Mouse (Mus musculus): Measurements from ENCODE around the gene Cdon.

Gene Cdon

DNA sequence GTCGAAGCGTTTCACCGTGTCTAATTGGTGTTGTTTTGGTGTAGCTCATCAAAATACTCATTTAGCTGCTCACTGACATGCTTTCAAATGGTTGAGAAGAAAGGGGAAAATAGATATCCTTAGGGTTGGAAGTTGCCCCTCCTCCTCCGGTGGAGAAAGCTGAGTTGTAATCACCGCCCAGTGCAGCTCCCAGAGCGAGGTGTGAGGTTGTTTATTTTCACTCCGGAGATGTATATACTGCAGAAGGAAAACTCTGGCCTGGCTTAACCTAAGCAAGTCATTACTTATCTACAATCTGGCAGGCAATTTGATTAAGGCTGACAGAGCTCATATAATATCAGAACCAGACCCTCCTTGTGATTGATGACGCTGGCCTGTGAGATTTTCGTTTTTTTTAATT lies 14.6 kb downstream of the Cdon start:
- no peak for DNase-seq (ENCODE audit: inconsistent ontology term)

DNA sequence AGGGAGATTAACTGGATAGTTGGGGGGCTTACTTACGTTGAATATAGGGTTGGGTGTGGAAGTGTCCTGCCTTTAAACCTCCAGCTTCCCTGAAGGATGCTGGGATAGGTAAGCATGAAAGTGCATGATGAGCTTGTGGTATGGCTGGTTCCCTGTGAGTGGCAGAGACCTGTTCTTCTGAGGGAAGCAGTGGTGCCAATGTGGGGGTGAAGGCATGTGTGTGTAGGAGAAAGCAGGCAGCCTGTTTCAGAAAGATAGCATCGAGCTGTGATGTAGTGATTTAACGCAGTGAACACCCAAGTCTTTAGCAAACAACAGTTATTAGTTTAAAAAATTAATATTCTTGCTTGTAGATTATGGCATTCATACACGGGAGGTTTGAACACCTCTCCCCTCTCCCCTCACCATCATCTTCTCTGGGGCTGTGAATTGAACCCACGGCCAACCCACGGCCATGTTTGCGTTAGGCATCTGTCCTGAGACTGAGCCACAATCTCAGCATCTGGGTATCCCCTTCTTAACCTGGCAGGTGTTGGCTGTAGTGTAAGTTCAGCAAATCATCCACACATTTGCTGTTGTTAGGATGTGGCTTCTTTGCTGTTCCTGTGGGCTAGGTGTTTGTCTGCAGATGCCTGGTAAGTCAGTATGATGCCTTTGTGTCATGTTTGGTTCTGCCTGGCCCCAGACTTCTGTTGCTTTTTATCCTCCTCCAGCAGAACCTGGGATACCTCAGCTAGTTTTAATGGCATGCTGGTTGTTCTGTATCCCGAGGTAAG lies 17.5 kb downstream of the Cdon start:
- no peak for DNase-seq (ENCODE audit: inconsistent ontology term)

DNA sequence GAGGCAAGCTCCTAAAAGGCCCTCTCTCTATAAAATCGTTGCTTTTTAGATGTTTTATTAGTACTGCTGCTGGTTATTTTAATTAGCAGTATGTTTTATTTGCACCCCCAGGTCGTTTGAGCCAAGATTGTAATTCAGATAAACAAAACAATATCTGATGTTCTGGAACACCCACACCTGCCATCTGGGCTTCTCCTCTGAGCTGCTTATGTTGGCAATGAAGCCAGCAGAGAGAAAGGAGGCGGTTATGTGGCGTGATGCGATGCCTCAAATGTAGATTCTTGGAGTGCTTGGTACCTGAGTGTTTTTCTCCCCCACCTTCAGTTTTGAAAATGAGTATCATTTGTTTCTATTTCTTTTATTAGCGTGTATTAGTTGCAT lies 18.1 kb downstream of the Cdon start:
- DNase-seq (ENCODE audit: inconsistent ontology term), result no peak

DNA sequence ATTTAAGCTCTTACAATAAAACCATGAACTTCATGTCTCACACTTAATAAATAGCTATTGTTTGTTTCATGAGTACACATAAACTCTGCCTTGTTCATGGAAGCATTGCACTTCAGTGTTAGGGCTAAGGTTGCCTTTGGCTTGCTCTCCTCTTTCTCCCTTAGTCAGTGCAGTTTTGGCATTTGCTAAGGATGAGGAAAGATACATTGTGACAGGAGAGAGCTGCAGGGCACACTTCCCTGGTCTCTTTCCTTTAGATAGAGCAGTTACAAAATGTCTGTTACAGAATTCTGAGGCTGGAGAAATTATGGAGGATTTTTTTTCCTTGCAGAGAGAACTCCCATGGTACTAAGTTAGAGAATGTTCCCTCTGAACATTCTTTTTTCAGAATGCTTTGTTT lies 18.8 kb downstream of the Cdon start:
- no peak for DNase-seq (ENCODE audit: inconsistent ontology term)

DNA sequence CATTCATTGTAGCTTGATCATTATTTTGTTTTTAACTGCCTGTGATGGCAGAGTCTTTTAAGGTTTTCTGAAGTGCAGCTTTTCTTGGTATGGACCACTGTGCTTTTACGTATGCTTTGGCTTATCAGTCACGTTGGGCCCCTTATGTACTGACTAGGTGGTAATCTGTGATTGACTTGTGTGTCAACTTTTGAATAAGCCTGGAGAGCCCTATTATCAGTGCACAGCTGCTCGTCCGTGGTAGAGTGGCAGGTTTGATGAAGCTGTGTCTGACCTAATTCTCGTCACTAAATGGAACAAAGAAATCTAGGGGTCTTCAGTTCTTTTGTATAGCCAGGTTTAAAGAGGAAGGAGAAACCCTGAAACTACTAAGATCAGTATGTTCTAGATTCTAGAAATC lies 21.5 kb downstream of the Cdon start:
- DNase-seq (ENCODE audit: inconsistent ontology term), result no peak

DNA sequence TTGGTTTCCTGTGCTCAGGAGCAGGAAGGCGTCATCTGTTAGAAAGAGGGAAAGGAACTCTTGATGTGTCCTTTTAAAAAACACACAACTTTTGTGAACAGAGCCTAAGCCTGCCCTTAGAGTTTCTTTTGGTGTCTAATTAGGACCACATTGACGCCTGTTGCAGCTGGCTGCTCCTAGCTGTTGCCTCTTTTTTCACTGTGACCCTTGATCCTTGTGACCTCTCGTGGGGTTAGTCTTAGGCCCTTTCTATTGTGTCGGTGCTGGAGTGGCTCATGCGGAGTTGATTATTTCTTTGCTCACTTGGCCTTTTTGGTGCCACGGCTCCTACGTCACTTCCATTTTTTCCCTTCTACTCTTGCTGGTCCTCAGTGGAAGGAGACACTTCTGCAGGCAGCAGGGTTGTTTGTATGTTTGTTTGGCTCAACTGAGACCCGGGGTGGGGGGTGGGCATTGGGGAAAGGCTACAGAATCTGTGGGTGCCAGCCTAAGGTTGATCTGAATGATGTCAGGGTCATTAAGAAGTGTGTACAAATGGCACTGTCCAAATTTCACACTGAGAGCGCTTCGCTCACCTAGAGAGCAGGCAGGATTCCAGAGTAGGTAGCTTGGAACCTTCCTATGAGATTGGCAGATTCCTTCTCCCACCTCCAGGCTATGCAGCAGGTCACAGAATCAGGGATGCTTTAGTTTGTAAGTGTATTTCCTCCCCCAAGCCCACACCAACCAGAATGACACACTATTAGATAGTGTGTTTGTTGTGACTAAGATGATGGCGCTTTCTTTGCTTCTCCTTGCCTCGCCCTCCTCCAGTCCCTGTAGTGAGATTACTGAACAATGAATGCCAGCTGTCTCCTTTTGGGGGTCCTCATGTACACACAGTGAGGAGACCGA lies 22.9 kb downstream of the Cdon start:
- DNase-seq (ENCODE audit: inconsistent ontology term), result no peak

DNA sequence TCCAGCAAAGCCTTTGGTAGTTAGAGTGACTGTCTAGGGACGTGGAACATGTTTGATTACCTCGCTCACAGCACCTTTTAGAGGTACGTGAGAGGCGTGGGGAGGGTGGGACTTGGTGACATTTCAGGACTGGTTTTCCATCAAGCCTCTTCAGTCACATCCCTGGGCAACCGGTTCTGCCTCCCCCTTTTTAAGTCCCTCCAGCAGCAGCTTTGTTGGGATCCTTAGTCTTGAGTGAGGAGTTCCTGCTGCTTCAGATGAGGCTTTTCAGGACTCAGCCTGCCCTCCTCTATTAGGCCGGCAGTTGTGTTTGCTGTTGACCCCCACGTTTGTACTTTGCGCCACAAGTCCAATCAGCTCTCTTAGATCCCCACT lies 23.6 kb downstream of the Cdon start:
- no peak for DNase-seq (ENCODE audit: inconsistent ontology term)

DNA sequence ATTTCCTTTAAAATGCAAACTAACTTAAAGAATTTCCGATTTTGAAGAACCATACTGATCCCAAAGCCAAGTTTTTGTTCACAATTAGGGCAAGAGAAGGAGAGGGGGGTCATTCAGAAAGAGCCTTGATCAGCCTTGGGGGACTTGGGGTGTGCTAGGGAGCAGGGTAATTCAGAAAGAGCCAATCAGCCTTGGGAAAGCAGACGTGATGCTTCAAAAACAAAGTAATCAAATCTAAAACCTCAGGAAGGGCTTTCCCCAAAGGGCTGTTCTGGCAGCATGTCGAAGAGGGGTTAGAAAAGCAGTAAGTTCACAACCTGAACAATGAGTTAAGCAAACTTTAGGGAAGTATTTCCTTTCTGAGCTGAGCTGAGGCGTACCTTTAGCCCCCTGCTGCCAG lies 26.0 kb downstream of the Cdon start:
- no peak for DNase-seq (ENCODE audit: inconsistent ontology term)

DNA sequence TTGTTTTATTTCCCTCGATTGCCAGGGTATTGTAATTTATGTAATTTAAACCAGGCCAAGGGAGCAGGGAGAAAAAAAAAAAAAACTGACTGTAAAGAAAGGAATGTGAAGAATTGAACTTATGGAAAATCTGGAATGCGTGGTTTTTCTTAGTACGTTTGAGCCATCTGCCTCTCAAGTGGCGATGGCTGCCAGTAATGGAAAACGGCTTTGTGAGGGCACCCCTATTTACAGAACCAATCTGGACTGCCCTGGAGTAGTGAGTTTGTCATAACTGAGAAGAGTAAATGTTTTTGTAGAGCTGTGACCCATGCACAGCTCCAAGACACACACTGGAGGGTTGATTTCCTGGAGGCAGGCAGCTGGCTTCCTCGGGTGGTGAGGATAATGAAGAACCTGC lies 32.4 kb downstream of the Cdon start:
- DNase-seq (ENCODE audit: inconsistent ontology term), result peak; percentile 87

DNA sequence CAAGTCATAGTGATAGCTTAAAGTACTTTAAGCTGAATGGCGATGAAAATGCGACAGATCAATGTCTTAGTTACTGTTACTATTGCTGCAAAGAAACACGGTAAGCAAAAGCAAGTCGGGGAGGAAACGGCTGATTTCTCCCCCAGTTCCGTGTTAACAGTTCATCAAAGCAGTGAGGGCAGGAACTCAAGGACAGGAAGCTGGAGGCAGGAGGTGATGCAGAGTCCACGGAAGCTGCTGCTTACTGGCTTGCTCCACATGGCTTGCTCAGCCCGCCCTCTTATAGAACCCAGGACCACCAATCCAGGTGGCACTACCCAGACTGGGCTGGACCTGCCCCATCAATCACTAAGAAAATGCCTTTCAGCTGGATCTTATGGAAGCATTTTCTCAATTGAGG lies 38.7 kb downstream of the Cdon start:
- DNase-seq (ENCODE audit: inconsistent ontology term), result no peak

DNA sequence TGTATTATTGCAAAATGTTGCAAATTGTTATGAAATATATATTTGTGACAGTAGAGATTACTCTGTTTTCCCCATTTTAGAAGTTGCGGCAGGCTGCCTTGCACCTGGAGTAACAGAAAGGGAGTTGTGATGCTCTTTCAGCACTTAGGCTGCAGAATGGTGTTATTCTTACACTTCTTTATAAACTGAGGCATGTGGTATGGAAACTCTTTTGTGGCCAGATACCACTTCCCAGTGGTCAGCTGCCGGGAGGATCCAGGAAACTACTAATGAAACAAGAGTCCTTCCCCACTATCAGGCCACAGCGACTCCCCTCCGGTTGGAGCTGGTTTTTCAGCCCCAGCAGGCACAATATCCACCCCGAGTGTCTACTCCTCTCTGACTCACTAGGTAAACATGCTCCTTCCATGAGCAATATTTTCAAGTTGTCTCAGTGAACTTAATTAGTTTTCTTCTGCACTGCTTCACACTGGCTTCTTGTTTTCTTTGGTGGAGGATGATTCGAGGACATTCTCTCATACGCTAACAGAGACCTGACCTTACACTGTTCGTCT lies 46.4 kb downstream of the Cdon start:
- peak; percentile 93 for DNase-seq (ENCODE audit: inconsistent ontology term)

DNA sequence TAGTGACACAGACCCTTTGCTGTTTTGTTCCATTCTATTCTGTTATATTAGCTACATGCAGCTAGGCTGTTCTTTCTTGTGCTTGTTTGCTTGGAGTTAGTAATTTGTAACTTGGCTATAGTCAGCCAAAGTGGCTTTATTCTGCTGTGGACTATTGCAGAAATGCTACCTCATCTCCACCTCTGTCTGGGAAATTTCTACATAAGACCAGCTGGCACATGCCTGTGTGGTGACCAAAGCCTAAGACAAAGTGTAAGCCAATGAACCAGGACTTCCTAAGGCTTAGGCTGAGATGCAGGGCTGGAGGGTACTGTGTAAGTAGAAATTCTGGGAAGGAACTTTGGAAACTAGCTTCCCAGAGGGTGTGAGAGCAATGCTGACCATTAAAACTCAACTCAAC lies 48.0 kb downstream of the Cdon start:
- no peak for DNase-seq (ENCODE audit: inconsistent ontology term)

DNA sequence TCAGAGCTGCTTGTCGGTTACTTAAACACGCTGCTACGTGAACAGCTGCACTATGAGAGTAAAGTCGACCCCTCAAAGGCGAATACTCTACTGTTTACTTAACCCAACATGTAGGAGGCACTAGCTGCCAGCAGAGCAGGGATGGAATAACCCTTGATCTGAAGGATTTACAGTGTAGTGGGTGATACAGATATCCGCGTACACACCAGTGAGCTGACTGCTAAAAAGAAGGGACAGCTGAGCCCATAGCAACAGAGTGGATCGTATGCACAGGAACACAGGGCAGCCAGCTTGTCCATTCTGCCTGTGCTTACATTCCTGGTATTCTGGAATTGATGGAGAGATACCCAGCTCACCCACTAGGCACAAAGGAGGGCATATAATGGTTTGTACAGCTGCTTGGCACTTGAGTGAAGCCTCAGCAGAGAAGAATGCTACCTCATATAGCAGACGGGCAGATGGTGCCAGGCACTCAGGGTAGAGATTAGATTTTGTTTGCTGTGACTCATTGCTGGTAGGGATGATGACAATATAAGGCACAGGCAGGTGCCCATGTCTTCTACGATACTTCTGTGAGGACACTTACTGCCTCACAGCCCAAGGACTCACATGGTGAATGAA lies 53.3 kb downstream of the Cdon start:
- no peak for DNase-seq (ENCODE audit: inconsistent ontology term)

DNA sequence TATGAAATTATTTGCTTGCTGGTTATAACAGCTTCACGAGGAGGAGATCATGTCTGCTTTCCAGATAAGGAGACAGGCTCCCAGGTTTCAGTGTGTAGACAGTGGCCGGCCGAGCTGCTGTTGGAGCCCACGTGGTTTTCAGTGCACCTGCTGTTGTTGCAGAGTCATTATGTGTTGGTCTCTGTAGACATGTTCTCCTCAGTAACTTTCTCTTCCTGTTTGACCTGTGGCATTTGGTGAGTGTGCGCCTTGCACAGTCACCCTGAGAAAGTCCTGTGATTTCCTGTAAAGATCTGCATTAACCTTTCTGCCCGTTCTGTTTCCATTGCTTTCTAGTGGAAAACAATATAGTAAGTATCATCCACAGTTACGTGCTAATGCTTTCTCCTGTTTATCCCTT lies 54.5 kb downstream of the Cdon start:
- DNase-seq (ENCODE audit: inconsistent ontology term), result no peak

DNA sequence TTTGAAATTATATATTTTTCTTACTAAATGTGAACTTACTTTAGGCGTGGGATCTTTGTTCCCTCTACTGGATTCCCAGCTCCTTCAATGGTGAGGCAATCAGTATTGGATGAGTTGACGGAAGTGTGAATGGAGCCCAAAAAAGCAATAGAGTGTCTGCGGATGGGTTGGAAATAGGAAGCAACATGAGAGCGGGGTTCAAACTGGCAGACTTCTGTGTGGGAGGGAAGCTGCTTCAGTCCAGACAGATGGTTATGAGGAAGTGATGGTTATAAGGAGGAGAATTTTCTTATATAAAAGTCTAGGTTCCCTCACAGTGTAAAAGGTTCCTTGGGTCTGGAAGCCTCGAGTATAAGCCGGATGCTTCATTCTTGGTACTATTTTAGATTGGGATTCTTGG lies 58.5 kb downstream of the Cdon start:
- no peak for DNase-seq (ENCODE audit: inconsistent ontology term)

DNA sequence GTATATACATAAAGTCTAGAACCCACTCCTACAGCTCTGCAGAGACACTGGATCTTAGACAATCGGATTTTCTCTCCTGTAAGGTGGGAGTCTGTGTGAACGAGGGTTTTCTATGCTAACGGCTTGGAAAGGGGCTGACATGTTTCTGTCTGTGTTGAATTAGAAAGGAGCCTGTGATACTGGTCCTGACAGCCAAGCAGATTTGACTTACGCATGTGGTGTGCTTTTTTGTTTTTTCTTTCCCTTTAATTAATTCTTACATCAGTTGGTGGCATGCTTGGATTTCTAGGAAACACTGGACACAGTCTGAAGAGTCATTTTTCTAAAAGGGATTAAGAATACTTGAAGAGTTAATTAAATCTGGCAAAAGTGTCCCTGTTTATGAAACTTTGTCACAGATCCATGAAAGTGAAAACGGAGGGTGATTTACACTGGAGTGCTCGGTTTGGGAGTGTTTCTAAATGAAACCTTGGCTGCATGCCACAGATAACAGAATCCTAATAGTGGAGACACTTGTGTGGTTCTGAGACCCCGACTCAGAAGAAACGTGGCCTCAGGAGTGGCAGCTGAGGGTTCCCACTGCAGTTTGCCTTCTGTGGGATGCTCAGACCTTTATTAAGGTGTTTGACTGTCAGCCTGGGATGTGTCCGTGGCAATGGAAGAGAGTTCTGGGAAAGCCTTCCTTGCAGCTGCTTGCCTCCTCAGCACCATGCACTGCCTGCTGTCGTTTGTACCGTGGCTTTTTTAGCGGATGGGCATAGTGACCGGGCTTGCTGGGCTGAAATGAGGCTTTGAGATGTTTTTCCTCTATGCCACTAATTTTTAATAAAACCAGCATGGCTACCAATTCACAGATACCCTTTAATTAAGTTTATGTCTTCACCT lies 61.3 kb downstream of the Cdon start:
- peak; percentile 55 for DNase-seq (ENCODE audit: inconsistent ontology term)

DNA sequence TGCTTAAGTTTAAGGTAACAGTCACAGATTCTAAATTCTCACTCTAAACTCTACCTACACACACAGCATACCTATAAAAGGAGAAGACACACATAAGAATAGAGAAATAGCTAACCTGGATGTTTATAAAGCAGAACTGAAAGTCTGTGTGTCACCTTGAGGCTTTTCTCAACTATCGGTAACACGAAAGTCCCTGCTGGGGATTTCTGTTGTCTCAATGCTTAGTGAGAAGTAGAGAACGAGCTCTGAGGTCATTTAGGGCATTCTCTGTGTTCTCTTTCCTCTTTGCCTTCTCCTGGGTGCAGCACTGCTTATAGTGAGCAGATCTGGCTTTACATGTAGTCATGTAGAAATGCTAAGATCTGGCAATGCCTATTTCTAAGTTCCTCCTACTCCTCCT lies 63.0 kb downstream of the Cdon start:
- DNase-seq (ENCODE audit: inconsistent ontology term), result no peak

DNA sequence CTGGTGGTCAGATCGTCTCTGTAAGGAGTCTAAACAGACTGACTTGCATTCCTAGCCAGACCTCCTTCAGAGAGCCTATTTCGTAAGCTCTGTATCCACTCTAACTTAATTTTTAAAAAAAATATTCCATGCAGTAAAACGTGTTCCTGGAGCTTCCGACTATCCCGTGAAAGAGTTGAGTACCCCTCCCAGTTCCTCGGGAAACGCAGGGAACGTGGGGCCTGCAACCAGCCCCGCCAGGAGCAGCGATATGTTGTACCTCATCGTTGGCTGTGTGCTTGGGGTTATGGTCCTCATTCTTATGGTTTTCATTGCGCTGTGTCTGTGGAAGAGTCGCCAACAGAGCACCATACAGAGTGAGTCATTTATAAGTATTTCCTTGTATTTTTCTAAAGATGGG lies 65.7 kb downstream of the Cdon start:
- no peak for DNase-seq (ENCODE audit: inconsistent ontology term)

DNA sequence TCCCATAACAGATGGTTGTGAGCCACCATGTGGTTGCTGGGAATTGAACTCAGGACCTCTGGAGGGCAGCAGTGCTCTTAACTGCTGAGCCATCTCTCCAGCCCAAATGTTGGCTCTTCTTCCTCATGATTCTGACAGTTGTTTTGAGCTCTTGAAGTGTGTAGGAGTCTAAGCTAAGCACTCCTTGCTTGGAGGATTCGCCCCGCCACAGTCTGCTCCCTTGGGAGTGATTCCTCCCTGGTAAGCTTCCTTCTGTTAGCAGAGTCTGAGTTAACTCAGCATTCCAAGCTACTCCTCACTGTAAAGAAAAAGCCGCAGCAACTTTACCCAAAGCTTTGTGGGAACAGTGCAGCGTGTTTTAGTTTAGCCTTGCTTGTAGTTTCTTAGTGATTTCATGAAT lies 67.6 kb downstream of the Cdon start:
- DNase-seq (ENCODE audit: inconsistent ontology term), result no peak

DNA sequence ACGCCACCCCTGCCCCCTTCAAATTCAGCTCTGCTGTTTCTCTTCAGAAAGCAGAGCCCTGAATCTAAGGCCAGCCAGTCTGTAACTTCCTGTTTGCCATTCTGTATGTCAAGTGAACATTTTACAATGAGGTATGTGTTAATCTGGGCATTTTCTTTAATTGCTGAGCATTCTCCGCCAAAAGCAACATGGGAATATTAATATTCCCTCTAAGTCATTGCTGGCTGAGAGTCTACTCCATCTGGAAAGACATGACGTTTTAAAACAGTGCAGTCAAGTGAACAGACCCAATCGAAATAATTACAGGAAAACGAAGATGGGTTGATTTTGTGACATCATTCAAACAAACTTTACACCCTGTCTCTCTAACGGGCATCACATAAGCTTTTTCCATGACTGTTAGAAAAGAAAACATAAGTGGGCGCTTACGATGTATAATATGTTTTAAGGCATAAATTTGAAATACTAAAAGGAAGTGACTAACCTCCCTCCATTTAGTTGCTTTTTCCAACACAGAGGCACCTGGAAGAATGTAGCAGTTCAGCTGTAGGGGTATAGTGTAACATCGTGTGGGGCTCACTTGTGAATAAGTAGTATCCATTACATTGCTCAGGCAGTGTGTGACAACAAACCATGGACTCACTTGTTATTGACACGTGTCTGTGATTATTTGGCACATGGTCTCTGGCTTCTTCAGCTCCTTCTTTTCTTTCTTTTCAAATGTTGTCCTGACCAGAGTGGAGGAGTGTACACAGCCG lies 70.4 kb downstream of the Cdon start:
- no peak for DNase-seq (ENCODE audit: inconsistent ontology term)

All from Muller cell, postnatal 12 days (primary cell).